Mouse (Mus musculus) intestine, postnatal 0 days (tissue): ENCODE results near the gene Gm14443. TPM values are rescaled to one million over a fixed set of nuclear protein-coding genes. Genes with fewer than 3 reads are reported as not detected.
"Not testable (repeated sequence)": the region's sequence is repeated elsewhere in the genome, so short reads cannot be mapped to it uniquely, and the experiment has no call there.

Source experiments
- ATAC-seq: fragments of 200-750 bp; cut with Nextera tagmentation; 2 replicates; pipeline ENCODE4 v1.8.0; 2017; ENCODE audit warnings: mild to moderate bottlenecking, moderate TSS enrichment, moderate library complexity
- H3K27ac ChIP-seq: fragments of 300-500 bp; sonication (generic); 2 replicates; pipeline ENCODE4 v1.5.1; 2014; ENCODE audit warnings: mild to moderate bottlenecking, low read depth, low read length, moderate library complexity
- H3K27me3 ChIP-seq: fragments of 300-500 bp; sonication (generic); replicated peaks from 2 replicates; pipeline ENCODE4 v1.6.1; 2014; ENCODE audit warnings: low read length, mixed read lengths; ENCODE audit not compliant: control insufficient read depth, insufficient read depth
- H3K36me3 ChIP-seq: fragments of 300-500 bp; sonication (generic); 2 replicates; pipeline ENCODE4 v1.6.1; 2014; ENCODE audit warnings: mild to moderate bottlenecking, moderate library complexity; ENCODE audit not compliant: control insufficient read depth, insufficient read depth
- H3K4me1 ChIP-seq: fragments of 300-500 bp; sonication (generic); replicated peaks from 2 replicates; pipeline ENCODE4 v1.6.1; 2014; ENCODE audit warnings: antibody characterized with exemption, low read length, mixed read lengths; ENCODE audit not compliant: control insufficient read depth, insufficient read depth
- H3K4me2 ChIP-seq: fragments of 300-500 bp; sonication (generic); replicated peaks from 2 replicates; pipeline ENCODE4 v1.6.1; 2014; ENCODE audit warnings: low read depth, mild to moderate bottlenecking, moderate library complexity
- H3K4me3 ChIP-seq: fragments of 300-500 bp; sonication (generic); 2 replicates; pipeline ENCODE4 v1.5.1; 2014; ENCODE audit warnings: low read depth, low read length
- H3K9ac ChIP-seq: fragments of 300-500 bp; sonication (generic); 2 replicates; pipeline ENCODE4 v1.6.1; 2014; ENCODE audit warnings: mild to moderate bottlenecking, low read depth, low read length
- H3K9me3 ChIP-seq: fragments of 300-500 bp; sonication (generic); 2 replicates; pipeline ENCODE4 v1.6.1; 2016; ENCODE audit warnings: mixed run types; ENCODE audit not compliant: control insufficient read depth
- CTCF ChIP-seq: sonication (generic); IDR thresholded peaks from 2 replicates; pipeline ENCODE4 v1.5.1; 2016; ENCODE audit warnings: low read depth, mild to moderate bottlenecking, control low read depth, antibody characterized with exemption, moderate library complexity
- WGBS: fragments of 180-500 bp; shearing (Covaris S2); extraction: QIAGEN DNeasy Blood & Tissue Kit; methylation state at CpG from one replicate; pipeline ENCODE4 v1.1.7; 2014; 5-methylcytosine and 5-hydroxymethylcytosine counted together
- polyA plus RNA-seq: library from polyadenylated mRNA; unstranded; fragments of >200 nt; fragmentation: Nextera tagmentation; extraction: Ambion mirVana; gene quantifications from 2 replicates; pipeline ENCODE4 v1.2.1, GENCODE M21; 2015

Gene Gm14443
- 0.13 and 0.17 TPM in 2 replicates for polyA plus RNA-seq

GRCm38 (mm10) chr2:175175401-175176180, at the start of gene Gm14443:
Gene Gm14443, minus strand, starts transcription at chr2:175175871.
- not testable (repeated sequence) for H3K4me3 ChIP-seq, H3K27ac ChIP-seq, H3K4me1 ChIP-seq, H3K9ac ChIP-seq, H3K9me3 ChIP-seq, H3K4me2 ChIP-seq, H3K27me3 ChIP-seq, H3K36me3 ChIP-seq, ATAC-seq
- 70% methylated on average over 12 of the region's 12 CpGs for WGBS

- H3K27ac ChIP-seq, H3K9ac ChIP-seq, ATAC-seq, H3K4me1 ChIP-seq, H3K27me3 ChIP-seq, H3K4me2 ChIP-seq, H3K36me3 ChIP-seq, H3K9me3 ChIP-seq, H3K4me3 ChIP-seq: not testable (repeated sequence)
- no CpG with 5 or more reads among the region's 7 CpGs for whole genome bisulfite sequencing
Measured at GRCm38 (mm10) chr2:175206732-175207131, 31.1 kb upstream of the Gm14443 start, which contains the start of gene Gm14391. Gene Gm14391, minus strand, starts transcription at chr2:175206917.

DNA sequence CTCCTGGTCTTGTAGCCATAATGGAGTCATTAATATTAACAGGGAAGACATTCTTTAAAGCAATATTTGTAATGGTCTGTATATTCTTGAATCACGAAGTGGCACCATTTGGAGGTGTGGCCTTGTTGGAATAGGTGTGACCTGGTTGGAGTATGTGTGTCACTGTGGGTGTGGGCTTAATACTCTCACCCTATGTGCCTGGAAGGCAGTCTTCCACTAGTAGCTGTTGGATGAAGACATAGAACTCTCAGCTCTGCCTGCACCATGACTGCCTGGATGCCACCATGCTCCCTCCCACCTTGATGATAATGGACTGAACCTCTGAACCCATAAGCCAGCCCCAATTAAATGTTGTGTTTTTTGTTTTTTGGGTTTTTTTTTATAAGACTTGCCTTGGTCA, 3.3 kb upstream of the Gm14443 start:
- H3K4me3 ChIP-seq, H3K27ac ChIP-seq, H3K36me3 ChIP-seq, H3K9me3 ChIP-seq, H3K9ac ChIP-seq, ATAC-seq, H3K4me2 ChIP-seq, H3K27me3 ChIP-seq, H3K4me1 ChIP-seq: not testable (repeated sequence)
- WGBS: 46% methylated on average over 1 of the region's 1 CpGs

- 82% methylated on average over 6 of the region's 6 CpGs for WGBS
- Histone ChIP-seq H3K36me3 (no peaks in the 10 kb centered on the region), H3K27me3 (no peaks in the 10 kb centered on the region), H3K9ac (no peak overlapping the region), H3K4me3 (no peak overlapping the region), H3K4me2 (no peak overlapping the region), H3K4me1 (no peaks in the 10 kb centered on the region), H3K27ac (no peak overlapping the region), H3K9me3 (no peaks in the 10 kb centered on the region)
- no peak for TF ChIP-seq CTCF
- no peak for ATAC-seq
Measured at GRCm38 (mm10) chr2:175176312-175176711, 641 bp upstream of the Gm14443 start.

DNA sequence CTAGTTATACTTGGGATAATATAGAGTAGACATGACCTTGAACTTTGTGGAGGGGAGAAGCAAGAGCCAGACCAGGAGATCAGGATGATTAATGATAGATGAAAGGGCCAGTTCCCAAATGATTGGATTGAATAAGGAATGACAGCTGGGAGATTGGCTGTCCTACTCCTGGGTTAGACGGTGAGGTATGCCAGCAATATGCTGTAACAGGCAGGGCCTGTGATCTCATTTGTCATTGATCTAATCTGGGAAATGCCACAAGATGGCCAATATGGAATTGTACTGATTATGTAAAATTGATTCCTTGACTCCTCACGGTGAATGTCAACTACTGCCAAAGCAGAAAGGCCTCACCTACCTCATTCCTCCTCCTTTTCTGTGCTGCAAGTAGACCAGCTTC, 1.6 kb downstream of the Gm14443 start:
- WGBS: 95% methylated on average over 2 of the region's 2 CpGs
- not testable (repeated sequence) for H3K4me1 ChIP-seq, H3K36me3 ChIP-seq, H3K9ac ChIP-seq, H3K4me2 ChIP-seq, H3K27ac ChIP-seq, H3K4me3 ChIP-seq, H3K9me3 ChIP-seq, ATAC-seq, H3K27me3 ChIP-seq

- WGBS: 85% methylated on average over 3 of the region's 3 CpGs
- H3K4me2 ChIP-seq, H3K4me3 ChIP-seq, H3K27ac ChIP-seq, H3K36me3 ChIP-seq, H3K9me3 ChIP-seq, H3K4me1 ChIP-seq, ATAC-seq, H3K27me3 ChIP-seq, H3K9ac ChIP-seq: not testable (repeated sequence)
Measured at GRCm38 (mm10) chr2:175172906-175173595, 2.6 kb downstream of the Gm14443 start.
